Mouse (Mus musculus): Measurements from ENCODE around the gene Auts2. TPM values are rescaled to one million over a fixed set of nuclear protein-coding genes. Genes with fewer than 3 reads are reported as not detected.

Auts2 gene
- total RNA-seq, 2 experiments from 2014 or later = 101 to 109 TPM

GRCm38 (mm10) chr5:132102426-132102825 is 440.7 kb downstream of the Auts2 start:
- no peak for DNase-seq (ENCODE audit: low spot score in 2 of 2)

- no peak for DNase-seq (ENCODE audit: low spot score in 2 of 2)
Measured at GRCm38 (mm10) chr5:132098461-132098860, 444.7 kb downstream of the Auts2 start.

GRCm38 (mm10) chr5:132092721-132093120 is 450.4 kb downstream of the Auts2 start:
- no peak for DNase-seq (ENCODE audit: low spot score in 2 of 2)

- DNase-seq (ENCODE audit: low spot score in 2 of 2) = no peak
Measured at GRCm38 (mm10) chr5:132089496-132090250, 453.5 kb downstream of the Auts2 start.

GRCm38 (mm10) chr5:132088585-132088984 is 454.6 kb downstream of the Auts2 start:
- DNase-seq (ENCODE audit: low spot score in 2 of 2) = no peak

- no peak for DNase-seq (ENCODE audit: low spot score in 2 of 2)
Measured at GRCm38 (mm10) chr5:132083753-132084326, 459.3 kb downstream of the Auts2 start.

- no peak for DNase-seq (ENCODE audit: low spot score in 2 of 2)
Measured at GRCm38 (mm10) chr5:132075942-132076341, 467.2 kb downstream of the Auts2 start.

- DNase-seq (ENCODE audit: low spot score in 2 of 2) = peak; percentile 63 to 82
Measured at GRCm38 (mm10) chr5:132074724-132075374, 468.3 kb downstream of the Auts2 start.

- DNase-seq (ENCODE audit: low spot score in 2 of 2) = no peak
Measured at GRCm38 (mm10) chr5:132074360-132074723, 468.8 kb downstream of the Auts2 start.

GRCm38 (mm10) chr5:132073677-132074359 is 469.3 kb downstream of the Auts2 start:
- no peak for DNase-seq (ENCODE audit: low spot score in 2 of 2)

- DNase-seq (ENCODE audit: low spot score in 2 of 2) = no peak
Measured at GRCm38 (mm10) chr5:132072356-132072755, 470.8 kb downstream of the Auts2 start.

- DNase-seq (ENCODE audit: low spot score in 2 of 2) = no peak
Measured at GRCm38 (mm10) chr5:132067750-132068739, 475.1 kb downstream of the Auts2 start.

- no peak for DNase-seq (ENCODE audit: low spot score in 2 of 2)
Measured at GRCm38 (mm10) chr5:132060116-132060515, 483.0 kb downstream of the Auts2 start.

- DNase-seq (ENCODE audit: low spot score in 2 of 2) = no peak
Measured at GRCm38 (mm10) chr5:132052637-132053036, 490.5 kb downstream of the Auts2 start.

GRCm38 (mm10) chr5:132039584-132039983 is 503.6 kb downstream of the Auts2 start:
- DNase-seq (ENCODE audit: low spot score in 2 of 2) = no peak

GRCm38 (mm10) chr5:132033491-132034350 is 509.4 kb downstream of the Auts2 start:
- peak in 1 of 2 experiments; percentile 6 for DNase-seq (ENCODE audit: low spot score in 2 of 2)

- DNase-seq (ENCODE audit: low spot score in 2 of 2) = no peak
Measured at GRCm38 (mm10) chr5:132030941-132031531, 512.1 kb downstream of the Auts2 start.

- DNase-seq (ENCODE audit: low spot score in 2 of 2) = peak; percentile 82 to 87
Measured at GRCm38 (mm10) chr5:132029638-132030037, 513.5 kb downstream of the Auts2 start.

GRCm38 (mm10) chr5:132029038-132029437 is 514.1 kb downstream of the Auts2 start:
- no peak for DNase-seq (ENCODE audit: low spot score in 2 of 2)

Measured in left cerebral cortex, adult 18-20 months (tissue).